Mouse (Mus musculus) liver, adult 2 months (tissue): Measurements from ENCODE around the gene Kars. TPM values are rescaled to one million over a fixed set of nuclear protein-coding genes. Genes with fewer than 3 reads are reported as not detected.

ENCODE experiments used
- DNase-seq: peaks from one replicate; pipeline ENCODE4 v3.0.0-alpha.2; 2011; ENCODE audit warnings: low read depth, low spot score; ENCODE audit errors: extremely low read depth
- H3K27ac ChIP-seq: fragments of 200-500 bp; replicated peaks from 2 replicates; pipeline ENCODE4 v1.5.1; 2012; ENCODE audit warnings: low read depth, mild to moderate bottlenecking, control low read depth, inconsistent platforms, low read length; ENCODE audit not compliant: insufficient read depth
- H3K27me3 ChIP-seq: fragments of 200-500 bp; 2 replicates; pipeline ENCODE4 v1.6.1; 2012; ENCODE audit warnings: mild to moderate bottlenecking, moderate library complexity, low read length, inconsistent platforms; ENCODE audit not compliant: control insufficient read depth, insufficient read depth
- H3K36me3 ChIP-seq: fragments of 200-500 bp; 2 replicates; pipeline ENCODE4 v1.6.1; 2012; ENCODE audit warnings: low read length, inconsistent platforms; ENCODE audit not compliant: control insufficient read depth, insufficient read depth
- H3K4me1 ChIP-seq: fragments of 200-500 bp; 2 replicates; pipeline ENCODE4 v1.6.1; 2011; ENCODE audit warnings: low read length; ENCODE audit not compliant: control insufficient read depth, insufficient read depth
- H3K4me3 ChIP-seq: fragments of 200-500 bp; 2 replicates; pipeline ENCODE4 v1.5.1; 2011; ENCODE audit warnings: low read depth, mild to moderate bottlenecking, control low read depth, low read length, moderate library complexity; ENCODE audit not compliant: insufficient read depth
- H3K79me2 ChIP-seq: fragments of 200-500 bp; 2 replicates; pipeline ENCODE4 v1.6.1; 2012; ENCODE audit warnings: inconsistent platforms, mild to moderate bottlenecking, low read length, moderate library complexity; ENCODE audit not compliant: control insufficient read depth, insufficient read depth
- H3K9ac ChIP-seq: fragments of 200-500 bp; 2 replicates; pipeline ENCODE4 v1.6.1; 2012; ENCODE audit warnings: low read depth, mild to moderate bottlenecking, control low read depth, inconsistent platforms, low read length
- CTCF ChIP-seq: fragments of 200-500 bp; IDR thresholded peaks from 2 replicates; pipeline ENCODE4 v1.5.1; 2011; ENCODE audit warnings: low read depth, low read length, control low read depth
- POLR2A ChIP-seq: fragments of 200-500 bp; IDR thresholded peaks from 2 replicates; pipeline ENCODE4 v1.6.1; 2011; ENCODE audit warnings: low read length, control low read depth; ENCODE audit not compliant: insufficient read depth; ENCODE audit errors: extremely low read depth
- WGBS: fragments of 180-500 bp; shearing (Covaris S2); methylation state at CpG from one replicate; pipeline ENCODE4 v1.1.7; 2018; 5-methylcytosine and 5-hydroxymethylcytosine counted together
- polyA plus RNA-seq: library from polyadenylated mRNA; depleted of rRNA; stranded (reverse); fragments of >200 nt; gene quantifications from 2 replicates; pipeline ENCODE4 v1.2.3, GENCODE M21; 2012
- total RNA-seq: library from RNA; depleted of rRNA; stranded (reverse); fragments of >200 nt; gene quantifications from 2 replicates; pipeline ENCODE4 v1.2.3, GENCODE M21; 2014

Gene Kars
- total and polyA plus RNA-seq, 2 experiments = 29.5 to 50.9 TPM

DNA sequence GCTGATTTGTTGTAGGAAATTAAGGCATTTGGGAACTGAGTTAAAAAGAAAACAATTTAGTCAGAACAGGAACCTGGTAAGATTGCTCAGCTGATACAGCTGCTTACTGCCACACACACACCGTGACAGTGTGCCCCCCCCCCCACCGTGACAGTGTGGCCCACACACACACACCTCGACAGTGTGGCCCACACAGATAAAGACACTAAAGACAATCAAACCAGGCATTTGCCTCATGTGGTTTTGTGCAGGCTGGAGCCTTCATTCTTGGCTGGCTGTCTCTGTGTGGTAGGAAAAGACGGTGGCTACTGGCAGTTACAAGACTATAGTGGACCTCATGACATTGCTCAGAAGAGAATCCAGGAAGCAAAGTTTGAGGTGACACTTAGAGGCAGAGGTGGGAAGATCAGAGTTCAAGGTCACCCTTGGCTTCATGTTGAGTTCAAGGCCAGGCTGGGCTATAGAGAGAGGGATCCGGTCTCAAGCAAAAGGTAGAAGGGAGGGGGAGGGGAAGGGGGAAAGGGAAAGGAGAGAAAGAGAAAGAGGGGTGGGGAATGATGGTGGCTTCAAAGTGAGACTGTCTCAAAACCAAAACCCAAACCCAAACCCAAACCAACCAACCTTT, 43.8 kb downstream of the Kars start:
- H3K36me3 ChIP-seq = no peaks in the 10 kb centered on the region
- H3K9ac ChIP-seq = no peak overlapping the region
- no peak for DNase-seq
- no peaks in the 10 kb centered on the region for H3K27me3 ChIP-seq
- no peaks in the 10 kb centered on the region for H3K79me2 ChIP-seq
- 86% methylated on average over 5 of the region's 5 CpGs for WGBS
- TF ChIP-seq POLR2A (no peak), CTCF (no peak)
- no peak overlapping the region for H3K27ac ChIP-seq
- H3K4me3 ChIP-seq = no peak overlapping the region
- H3K4me1 ChIP-seq = no peaks in the 10 kb centered on the region

DNA sequence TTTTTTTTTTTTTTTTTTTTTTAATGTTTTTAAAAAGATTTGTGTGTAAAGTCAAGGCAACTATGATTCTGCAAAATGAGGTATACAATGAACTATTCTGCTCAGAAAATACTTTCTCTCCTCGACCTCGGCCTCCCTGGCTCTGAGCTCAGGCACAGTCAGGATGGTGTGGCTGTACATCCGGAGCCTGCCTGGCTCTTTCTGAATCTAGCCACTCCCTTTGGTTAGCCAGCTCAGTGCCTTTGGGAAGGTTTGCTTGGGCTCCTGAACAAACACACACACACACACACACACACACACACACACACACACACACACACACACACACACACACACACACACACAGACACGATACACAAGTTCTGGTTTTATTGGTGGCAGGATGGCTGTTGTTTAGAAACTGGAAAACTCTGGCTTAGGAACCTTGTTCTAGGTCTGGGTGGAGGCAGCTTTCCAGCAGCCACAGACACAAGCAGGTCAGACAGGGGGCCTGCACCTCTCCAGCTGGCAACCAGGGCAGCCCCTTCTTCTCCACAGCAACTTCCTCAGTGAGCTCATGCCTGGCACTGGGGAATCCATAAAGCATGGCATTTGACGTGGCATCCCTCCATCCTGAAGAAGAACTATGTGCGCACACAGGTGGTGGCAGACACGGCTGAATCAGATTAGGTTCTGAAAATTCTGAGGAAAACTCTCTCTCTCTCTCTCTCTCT, 46.1 kb downstream of the Kars start:
- no peaks in the 10 kb centered on the region for H3K27me3 ChIP-seq
- H3K79me2 ChIP-seq = no peaks in the 10 kb centered on the region
- no peak for TF ChIP-seq CTCF
- no peak for TF ChIP-seq POLR2A
- H3K4me3 ChIP-seq = no peak overlapping the region
- no peak overlapping the region for H3K9ac ChIP-seq
- no peaks in the 10 kb centered on the region for H3K4me1 ChIP-seq
- DNase-seq = no peak
- no peaks in the 10 kb centered on the region for H3K36me3 ChIP-seq
- no peak overlapping the region for H3K27ac ChIP-seq
- 69% methylated on average over 7 of the region's 7 CpGs for WGBS

DNA sequence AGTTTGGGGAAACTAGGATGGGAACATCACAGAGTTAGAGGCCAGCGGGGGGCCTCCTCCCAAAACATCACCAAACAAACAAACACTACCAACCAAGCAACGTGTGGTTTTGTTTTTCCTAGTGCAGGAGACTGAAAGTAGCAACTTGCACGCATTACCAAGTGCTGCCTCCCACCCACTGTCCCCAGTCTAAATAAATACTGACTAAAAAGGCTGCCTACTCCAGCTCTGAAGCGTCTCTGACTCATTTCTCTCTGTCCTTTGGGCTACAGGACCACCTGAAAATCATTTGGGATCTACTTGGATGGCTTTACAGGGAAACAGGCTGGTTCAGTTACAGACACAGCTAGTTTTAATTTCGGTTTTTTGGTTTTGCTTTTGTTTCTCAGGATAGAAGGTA, 46.8 kb downstream of the Kars start:
- no peaks in the 10 kb centered on the region for H3K79me2 ChIP-seq
- DNase-seq = no peak
- no peaks in the 10 kb centered on the region for H3K36me3 ChIP-seq
- H3K27ac ChIP-seq = no peak overlapping the region
- no peak for TF ChIP-seq POLR2A
- TF ChIP-seq CTCF = no peak
- H3K9ac ChIP-seq = no peak overlapping the region
- H3K4me1 ChIP-seq = no peaks in the 10 kb centered on the region
- no peaks in the 10 kb centered on the region for H3K27me3 ChIP-seq
- WGBS = 69% methylated on average over 5 of the region's 5 CpGs
- no peak overlapping the region for H3K4me3 ChIP-seq

DNA sequence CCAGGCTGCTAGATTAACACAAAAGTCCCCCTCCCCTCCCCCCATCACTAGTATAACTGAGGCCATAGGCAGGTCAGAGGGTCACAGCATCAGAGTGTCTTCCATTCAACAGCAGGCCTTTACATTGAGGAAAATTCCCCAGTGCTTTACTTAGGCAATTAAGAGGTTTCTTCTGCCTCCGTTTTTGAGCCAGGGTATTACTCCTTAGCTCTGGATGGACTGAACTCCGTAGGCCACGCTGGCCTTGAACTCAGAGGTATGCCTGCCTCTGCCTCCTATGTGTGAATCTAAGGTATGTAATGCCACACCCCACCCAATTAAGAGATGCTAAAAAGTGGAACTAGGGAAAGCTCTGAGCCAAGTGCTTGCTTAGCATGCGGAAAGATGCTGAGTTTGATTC, 47.6 kb downstream of the Kars start:
- H3K4me3 ChIP-seq = no peak overlapping the region
- no peaks in the 10 kb centered on the region for H3K4me1 ChIP-seq
- H3K9ac ChIP-seq = no peak overlapping the region
- no peak for TF ChIP-seq CTCF
- H3K27me3 ChIP-seq = no peaks in the 10 kb centered on the region
- no peak for DNase-seq
- WGBS = 91% methylated on average over 4 of the region's 4 CpGs
- no peaks in the 10 kb centered on the region for H3K36me3 ChIP-seq
- H3K79me2 ChIP-seq = no peaks in the 10 kb centered on the region
- no peak overlapping the region for H3K27ac ChIP-seq

DNA sequence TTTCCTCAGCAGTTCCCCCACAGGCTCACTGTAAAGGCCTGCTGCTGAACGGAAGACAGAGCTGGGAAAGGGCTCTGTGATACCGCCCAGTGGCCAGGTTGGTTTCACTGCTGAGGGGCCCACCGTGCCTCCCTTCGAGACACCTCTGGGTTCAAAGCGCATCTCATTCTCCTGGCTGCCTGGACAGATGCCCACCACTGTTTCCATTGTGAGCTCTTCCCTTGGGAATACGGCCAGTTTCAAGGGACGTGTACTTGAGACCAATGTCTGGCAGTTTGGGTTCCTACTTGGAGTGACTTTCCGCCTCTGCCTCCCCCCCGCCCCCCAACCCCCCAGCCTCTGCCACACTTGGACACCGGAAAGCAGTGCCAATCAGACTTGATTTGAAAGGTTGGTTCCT, 48.0 kb downstream of the Kars start:
- 86% methylated on average over 10 of the region's 10 CpGs for WGBS
- Histone ChIP-seq H3K79me2 (no peaks in the 10 kb centered on the region), H3K9ac (no peak overlapping the region), H3K4me3 (no peak overlapping the region), H3K36me3 (no peaks in the 10 kb centered on the region), H3K27ac (no peak overlapping the region), H3K27me3 (no peaks in the 10 kb centered on the region), H3K4me1 (no peaks in the 10 kb centered on the region)
- no peak for DNase-seq
- TF ChIP-seq POLR2A = no peak
- no peak for TF ChIP-seq CTCF

DNA sequence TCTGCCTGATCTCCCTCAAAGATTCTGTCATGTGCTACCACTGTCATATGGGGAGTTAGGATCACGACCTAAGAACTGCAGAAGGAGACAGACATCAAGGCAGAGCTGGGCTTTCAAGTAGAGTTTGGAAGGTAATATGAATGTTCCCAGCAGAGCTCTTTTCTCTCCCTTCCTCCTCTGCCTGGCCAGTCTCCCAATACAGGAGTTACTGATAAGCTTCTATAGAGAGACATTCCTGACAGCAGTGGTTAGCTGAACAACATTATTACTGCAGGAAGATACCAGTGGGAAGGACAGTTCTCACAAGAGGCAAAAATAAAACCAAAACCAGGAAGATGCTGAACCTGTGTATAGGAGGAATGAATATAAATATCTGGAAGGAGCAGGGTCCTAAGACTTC, 48.5 kb downstream of the Kars start:
- Histone ChIP-seq H3K4me1 (no peaks in the 10 kb centered on the region), H3K79me2 (no peaks in the 10 kb centered on the region), H3K36me3 (no peaks in the 10 kb centered on the region), H3K27me3 (no peaks in the 10 kb centered on the region), H3K27ac (no peak overlapping the region), H3K9ac (no peak overlapping the region), H3K4me3 (no peak overlapping the region)
- 72% methylated on average over 1 of the region's 1 CpGs for WGBS
- no peak for DNase-seq
- TF ChIP-seq CTCF = no peak
- no peak for TF ChIP-seq POLR2A
